Mouse (Mus musculus) olfactory bulb, adult 2 months (tissue): ENCODE results near the gene Ryr2. TPM values are rescaled to one million over a fixed set of nuclear protein-coding genes. Genes with fewer than 3 reads are reported as not detected.

ENCODE experiments used
- H3K27ac ChIP-seq: fragments of 200-500 bp; 2 replicates; pipeline ENCODE4 v1.5.1; 2012; ENCODE audit warnings: low read depth, low read length; ENCODE audit not compliant: insufficient read depth
- H3K4me1 ChIP-seq: fragments of 200-500 bp; 2 replicates; pipeline ENCODE4 v1.6.1; 2012; ENCODE audit warnings: low read length; ENCODE audit not compliant: control insufficient read depth, insufficient read depth
- H3K4me3 ChIP-seq: fragments of 200-500 bp; 2 replicates; pipeline ENCODE4 v1.5.1; 2012; ENCODE audit warnings: mild to moderate bottlenecking, low read depth, low read length, moderate library complexity; ENCODE audit not compliant: insufficient read depth
- CTCF ChIP-seq: fragments of 200-500 bp; IDR thresholded peaks from 2 replicates; pipeline ENCODE4 v1.5.1; 2012; ENCODE audit warnings: low read depth, mild to moderate bottlenecking, low read length, moderate library complexity; ENCODE audit not compliant: insufficient read depth
- POLR2A ChIP-seq: fragments of 200-500 bp; IDR thresholded peaks from 2 replicates; pipeline ENCODE4 v1.6.1; 2012; ENCODE audit warnings: mild to moderate bottlenecking, low read depth, low read length, moderate library complexity; ENCODE audit not compliant: insufficient read depth
- WGBS: fragments of 180-500 bp; shearing (Covaris S2); methylation state at CpG from one replicate; pipeline ENCODE4 v1.1.7; 2018; 5-methylcytosine and 5-hydroxymethylcytosine counted together
- polyA plus RNA-seq: library from polyadenylated mRNA; stranded (reverse); fragments of >200 nt; gene quantifications from 2 replicates; pipeline ENCODE4 v1.2.4, GENCODE M21; 2012; ENCODE audit warnings: low replicate concordance; ENCODE audit not compliant: missing spikeins, insufficient read depth, insufficient read length

The Ryr2 gene
- polyA plus RNA-seq, 1 experiment, result 196 TPM

GRCm38 (mm10) chr13:11532014-11532890 is 574.5 kb downstream of the Ryr2 start:
- TF ChIP-seq CTCF (no peak), POLR2A (no peak)
- no peak overlapping the region for H3K4me3 ChIP-seq
- no peaks in the 10 kb centered on the region for H3K4me1 ChIP-seq
- WGBS, result 94% methylated on average over 7 of the region's 7 CpGs
- H3K27ac ChIP-seq, result no peak overlapping the region

- Histone ChIP-seq H3K27ac (no peak overlapping the region), H3K4me1 (no peaks in the 10 kb centered on the region), H3K4me3 (no peak overlapping the region)
- 89% methylated on average over 4 of the region's 4 CpGs for WGBS
- TF ChIP-seq CTCF, result no peak
Observed at GRCm38 (mm10) chr13:11523612-11524011, 583.1 kb downstream of the Ryr2 start.

- WGBS, result 85% methylated on average over 2 of the region's 2 CpGs
Observed at GRCm38 (mm10) chr13:11520765-11521164, 586.0 kb downstream of the Ryr2 start.

GRCm38 (mm10) chr13:11511540-11512177 is 595.1 kb downstream of the Ryr2 start:
- no peaks in the 10 kb centered on the region for H3K4me1 ChIP-seq
- 79% methylated on average over 2 of the region's 2 CpGs for WGBS
- no peak overlapping the region for H3K27ac ChIP-seq
- H3K4me3 ChIP-seq, result no peak overlapping the region
- no peak for TF ChIP-seq POLR2A
- TF ChIP-seq CTCF, result no peak

More at GRCm38 (mm10) chr13:11520765-11521164, 586.0 kb downstream of the Ryr2 start:
- Histone ChIP-seq H3K27ac (no peak overlapping the region), H3K4me3 (no peak overlapping the region), H3K4me1 (no peaks in the 10 kb centered on the region)
- no peak for TF ChIP-seq CTCF
- TF ChIP-seq POLR2A, result no peak

Other genes with a start within 250 kb of the Ryr2 start
- not detected in 2 replicates for gene Mtr, start 151.2 kb upstream of the Ryr2 start, polyA plus RNA-seq
- not detected in 2 replicates for gene Actn2, start 233.8 kb upstream of the Ryr2 start, polyA plus RNA-seq